Mouse (Mus musculus): ENCODE measurements around the gene Adra2a. TPM values are rescaled to one million over a fixed set of nuclear protein-coding genes. Genes with fewer than 3 reads are reported as not detected.
A peak's percentile ranks its signal among the peaks of the same experiment; 100 is the strongest.

Adra2a gene
- total and polyA plus RNA-seq, 2 experiments = 0.07 TPM; not detected in 1

DNA sequence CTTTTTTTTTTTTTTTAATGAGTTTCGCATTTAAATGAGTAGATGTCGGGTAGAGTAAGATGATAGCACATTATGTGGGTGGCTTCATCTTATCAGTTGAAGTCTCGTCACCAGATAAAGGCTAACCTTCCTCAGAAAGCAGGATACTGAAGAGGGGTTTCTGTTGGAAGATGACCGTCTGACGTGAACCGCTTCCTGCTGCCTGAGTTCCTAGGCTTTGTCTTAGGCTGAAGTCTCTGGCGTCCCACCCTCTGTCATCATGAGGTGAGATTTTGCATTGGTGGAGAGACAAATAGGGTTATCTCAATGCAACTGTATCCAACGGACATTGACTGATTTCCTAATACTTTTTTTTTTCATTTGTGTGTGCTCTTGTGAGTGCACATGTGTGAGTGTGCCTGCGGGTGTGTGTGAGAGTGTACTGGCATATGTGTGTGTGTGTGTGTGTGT, 37.8 kb downstream of the Adra2a start:
- no peaks in the 10 kb centered on the region for H3K79me2 ChIP-seq (ENCODE audit: control insufficient read depth, insufficient read depth, low read length)
- WGBS = 85% methylated on average over 9 of the region's 9 CpGs

DNA sequence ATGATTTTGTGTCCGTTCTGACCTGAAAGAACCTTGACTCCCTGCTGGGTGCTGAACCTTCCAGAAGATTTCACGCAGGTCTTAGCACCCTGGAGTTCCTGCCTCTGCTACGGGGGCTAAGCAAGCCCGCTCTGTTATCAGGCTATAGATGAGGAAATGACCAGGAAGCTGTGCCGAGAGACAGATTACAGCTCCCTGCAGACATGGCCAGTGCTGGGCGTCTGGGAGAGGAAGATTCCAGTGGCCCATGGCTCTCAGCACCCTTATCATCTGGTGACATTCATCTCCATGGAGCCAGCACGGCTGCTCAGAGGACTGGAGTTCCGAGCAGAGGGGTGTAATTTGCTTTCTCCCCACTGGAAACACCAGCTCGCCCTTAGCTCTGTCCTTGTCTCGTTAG, 43.4 kb downstream of the Adra2a start:
- Histone ChIP-seq H3K27me3 (ENCODE audit: control insufficient read depth, insufficient read depth, low read length) (no peaks in the 10 kb centered on the region), H3K27ac (replicated peaks; ENCODE audit: insufficient read depth, low read depth, low read length) (no peak overlapping the region), H3K79me2 (ENCODE audit: control insufficient read depth, insufficient read depth, low read length) (no peaks in the 10 kb centered on the region), H3K36me3 (ENCODE audit: control insufficient read depth, insufficient read depth, low read length) (no peaks in the 10 kb centered on the region), H3K9ac (ENCODE audit: low read depth, low read length) (no peak overlapping the region), H3K4me3 (ENCODE audit: insufficient read depth, low read depth, low read length) (no peak overlapping the region), H3K4me1 (ENCODE audit: control insufficient read depth, insufficient read depth, low read length) (no peaks in the 10 kb centered on the region)
- DNase-seq (ENCODE audit: extremely low read depth, low read depth, low spot score) = no peak
- 59% methylated on average over 10 of the region's 10 CpGs for WGBS
- TF ChIP-seq POLR2A (IDR thresholded peaks at IDR 0.05; ENCODE audit: extremely low read depth, insufficient read depth, low read length) = no peak
- TF ChIP-seq CTCF (IDR thresholded peaks at IDR 0.05; ENCODE audit: low read depth, low read length) = no peak

More for the DNA sequence above, 37.8 kb downstream of the Adra2a start:
- H3K36me3 ChIP-seq (ENCODE audit: control insufficient read depth, insufficient read depth, low read length) = no peaks in the 10 kb centered on the region
- H3K4me3 ChIP-seq (ENCODE audit: insufficient read depth, low read depth, low read length) = no peak overlapping the region
- no peak overlapping the region for H3K27ac ChIP-seq (replicated peaks; ENCODE audit: insufficient read depth, low read depth, low read length)
- no peak for DNase-seq (ENCODE audit: extremely low read depth, low read depth, low spot score)
- no peak overlapping the region for H3K9ac ChIP-seq (ENCODE audit: low read depth, low read length)
- H3K4me1 ChIP-seq (ENCODE audit: control insufficient read depth, insufficient read depth, low read length) = no peaks in the 10 kb centered on the region
- TF ChIP-seq POLR2A (IDR thresholded peaks at IDR 0.05; ENCODE audit: extremely low read depth, insufficient read depth, low read length) (no peak), CTCF (IDR thresholded peaks at IDR 0.05; ENCODE audit: low read depth, low read length) (no peak)
- no peaks in the 10 kb centered on the region for H3K27me3 ChIP-seq (ENCODE audit: control insufficient read depth, insufficient read depth, low read length)

DNA sequence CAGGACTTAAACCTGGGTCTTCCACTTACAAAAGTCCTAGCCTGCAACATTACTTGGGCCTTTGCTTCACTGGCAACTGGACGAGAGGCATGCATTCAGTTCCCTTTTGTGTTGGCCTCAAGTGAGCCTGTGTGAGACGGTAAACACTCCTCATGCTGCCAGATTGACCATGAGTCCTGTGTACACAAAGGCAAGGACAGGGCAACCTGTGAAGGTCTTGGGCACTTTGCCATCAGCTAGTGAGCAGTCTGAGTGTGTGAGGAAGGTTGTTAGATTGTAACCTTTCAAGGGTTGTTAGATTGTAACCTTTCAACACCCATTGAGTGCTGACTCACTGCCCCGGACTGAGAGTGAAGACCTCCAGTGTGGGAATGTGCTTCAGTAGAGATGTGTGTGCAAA, 49.6 kb downstream of the Adra2a start:
- peak; percentile 40 for DNase-seq (ENCODE audit: extremely low read depth, low read depth, low spot score)
- Histone ChIP-seq H3K4me3 (ENCODE audit: insufficient read depth, low read depth, low read length) (no peak overlapping the region), H3K4me1 (ENCODE audit: control insufficient read depth, insufficient read depth, low read length) (no peaks in the 10 kb centered on the region), H3K27me3 (ENCODE audit: control insufficient read depth, insufficient read depth, low read length) (no peaks in the 10 kb centered on the region), H3K9ac (ENCODE audit: low read depth, low read length) (no peak overlapping the region), H3K79me2 (ENCODE audit: control insufficient read depth, insufficient read depth, low read length) (no peaks in the 10 kb centered on the region), H3K36me3 (ENCODE audit: control insufficient read depth, insufficient read depth, low read length) (no peaks in the 10 kb centered on the region), H3K27ac (replicated peaks; ENCODE audit: insufficient read depth, low read depth, low read length) (no peak overlapping the region)
- TF ChIP-seq CTCF (IDR thresholded peaks at IDR 0.05; ENCODE audit: low read depth, low read length) (no peak), POLR2A (IDR thresholded peaks at IDR 0.05; ENCODE audit: extremely low read depth, insufficient read depth, low read length) (no peak)
- 50% methylated on average over 3 of the region's 3 CpGs for WGBS

- H3K27ac ChIP-seq (replicated peaks; ENCODE audit: insufficient read depth, low read depth, low read length) = no peak overlapping the region
- no peak overlapping the region for H3K4me3 ChIP-seq (ENCODE audit: insufficient read depth, low read depth, low read length)
- H3K36me3 ChIP-seq (ENCODE audit: control insufficient read depth, insufficient read depth, low read length) = no peaks in the 10 kb centered on the region
- TF ChIP-seq POLR2A (IDR thresholded peaks at IDR 0.05; ENCODE audit: extremely low read depth, insufficient read depth, low read length) (no peak), CTCF (IDR thresholded peaks at IDR 0.05; ENCODE audit: low read depth, low read length) (no peak)
- no peaks in the 10 kb centered on the region for H3K79me2 ChIP-seq (ENCODE audit: control insufficient read depth, insufficient read depth, low read length)
- H3K4me1 ChIP-seq (ENCODE audit: control insufficient read depth, insufficient read depth, low read length) = no peaks in the 10 kb centered on the region
- H3K9ac ChIP-seq (ENCODE audit: low read depth, low read length) = no peak overlapping the region
- 86% methylated on average over 5 of the region's 5 CpGs for WGBS
- H3K27me3 ChIP-seq (ENCODE audit: control insufficient read depth, insufficient read depth, low read length) = no peaks in the 10 kb centered on the region
- DNase-seq (ENCODE audit: extremely low read depth, low read depth, low spot score) = no peak
These were observed 51.8 kb downstream of the Adra2a start for GRCm38 (mm10) chr19:54095716-54096115.

DNA sequence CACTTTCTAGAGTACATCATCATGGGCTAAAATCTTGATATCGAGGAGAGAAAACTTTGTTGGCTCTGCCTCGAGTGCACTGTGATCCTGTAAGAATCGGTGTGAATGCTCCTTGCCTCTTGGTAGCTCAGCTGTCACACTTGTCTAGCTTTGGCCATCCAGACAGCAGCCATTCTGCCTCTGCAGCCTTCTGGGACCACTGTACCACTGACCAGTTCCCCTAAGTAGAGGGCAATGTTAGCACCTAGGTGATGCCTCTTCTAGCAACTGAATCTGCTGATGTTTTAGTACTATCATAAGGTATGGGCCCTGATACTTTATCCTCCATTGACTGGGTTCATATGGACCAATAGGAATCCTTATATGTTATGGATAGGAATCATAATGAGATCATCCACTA, 54.4 kb downstream of the Adra2a start:
- H3K27ac ChIP-seq (replicated peaks; ENCODE audit: insufficient read depth, low read depth, low read length) = no peak overlapping the region
- H3K79me2 ChIP-seq (ENCODE audit: control insufficient read depth, insufficient read depth, low read length) = no peaks in the 10 kb centered on the region
- no peaks in the 10 kb centered on the region for H3K4me1 ChIP-seq (ENCODE audit: control insufficient read depth, insufficient read depth, low read length)
- no peaks in the 10 kb centered on the region for H3K36me3 ChIP-seq (ENCODE audit: control insufficient read depth, insufficient read depth, low read length)
- H3K4me3 ChIP-seq (ENCODE audit: insufficient read depth, low read depth, low read length) = no peak overlapping the region
- H3K9ac ChIP-seq (ENCODE audit: low read depth, low read length) = no peak overlapping the region
- TF ChIP-seq CTCF (IDR thresholded peaks at IDR 0.05; ENCODE audit: low read depth, low read length) (no peak), POLR2A (IDR thresholded peaks at IDR 0.05; ENCODE audit: extremely low read depth, insufficient read depth, low read length) (no peak)
- no peaks in the 10 kb centered on the region for H3K27me3 ChIP-seq (ENCODE audit: control insufficient read depth, insufficient read depth, low read length)
- WGBS = 80% methylated on average over 3 of the region's 3 CpGs
- DNase-seq (ENCODE audit: extremely low read depth, low read depth, low spot score) = no peak

Other genes starting within 250 kb of the Adra2a start
- 89.5 and 92.5 TPM in 2 replicates for gene Pdcd4, start 151.9 kb upstream of the Adra2a start, total RNA-seq (2014; rRNA removed)
- 16.4 and 17.8 TPM in 2 replicates for gene Pdcd4, start 151.9 kb upstream of the Adra2a start, polyA plus RNA-seq (2012; rRNA removed)
- gene Shoc2, start 99.8 kb upstream of the Adra2a start, total RNA-seq (2014; rRNA removed) = 21.8 and 24.1 TPM in 2 replicates
- 8.5 and 9.7 TPM in 2 replicates for gene Shoc2, start 99.8 kb upstream of the Adra2a start, polyA plus RNA-seq (2012; rRNA removed)
- gene Bbip1, start 99.5 kb upstream of the Adra2a start, total RNA-seq (2014; rRNA removed) = 18.7 and 19.7 TPM in 2 replicates
- gene Bbip1, start 99.5 kb upstream of the Adra2a start, polyA plus RNA-seq (2012; rRNA removed) = 3.0 and 3.8 TPM in 2 replicates

Measured in liver, adult 2 months (tissue).